Mouse (Mus musculus): ENCODE measurements around the gene Esrrg. TPM values are rescaled to one million over a fixed set of nuclear protein-coding genes. Genes with fewer than 3 reads are reported as not detected.

Gene Esrrg
- polyA plus RNA-seq, 1 experiment from 2014 or later = 34.2 TPM

DNA sequence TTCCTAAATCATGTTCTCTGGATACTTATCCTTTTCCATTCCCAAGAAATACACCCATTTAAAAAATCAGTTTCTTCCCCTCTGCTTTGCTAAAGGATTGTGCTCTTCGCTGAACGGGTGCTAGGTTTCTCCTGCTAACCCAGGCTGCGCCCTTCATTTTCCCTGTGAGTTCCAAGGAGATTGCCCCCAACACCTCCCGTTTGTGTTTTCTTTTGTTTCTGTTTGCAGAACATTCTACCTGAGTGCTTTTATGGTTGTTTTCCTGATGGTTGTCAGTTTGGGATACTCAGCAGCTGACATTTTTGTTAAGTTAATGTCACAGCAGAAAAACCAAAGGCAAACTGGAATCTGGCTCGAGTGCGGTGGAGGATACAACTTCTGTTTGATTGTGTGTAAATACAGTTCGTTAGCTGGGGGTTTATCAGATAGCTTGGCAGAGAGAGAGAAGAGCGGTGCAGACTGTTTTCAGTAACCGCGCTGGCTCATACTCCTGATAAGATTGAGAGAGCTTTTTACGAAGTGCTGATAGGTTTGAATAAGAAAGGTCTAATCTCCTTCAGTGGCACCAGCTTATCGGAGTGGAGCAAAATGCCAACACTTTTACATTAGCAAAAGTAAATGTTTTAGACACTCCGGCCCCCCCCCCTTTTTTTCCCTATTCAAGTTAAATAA lies 398.4 kb downstream of the Esrrg start:
- peak overlapping the region; percentile 66 for H3K4me2 ChIP-seq
- H3K9ac ChIP-seq (ENCODE audit: low read depth, low read length) = peak overlapping the region; percentile 43; the same call in 1 of the 2 replicates
- H3K4me1 ChIP-seq (ENCODE audit: control insufficient read depth, insufficient read depth, low read length) = peaks cover 30% of the 10 kb centered on the region
- no peaks in the 10 kb centered on the region for H3K27me3 ChIP-seq (ENCODE audit: control insufficient read depth, insufficient read depth, low read length)
- ATAC-seq (replicated peaks; ENCODE audit: insufficient number of reproducible peaks, low FRiP score, low TSS enrichment) = no peak
- H3K4me3 ChIP-seq (ENCODE audit: low read depth, low read length) = peak overlapping the region; percentile 30
- H3K9me3 ChIP-seq (replicated peaks; ENCODE audit: control insufficient read depth, low read length) = no peaks in the 10 kb centered on the region
- H3K36me3 ChIP-seq (ENCODE audit: control insufficient read depth, insufficient read depth, low read length) = no peaks in the 10 kb centered on the region
- WGBS (ENCODE audit: insufficient replicate concordance) = 18% methylated on average over 13 of the region's 13 CpGs
- peak overlapping the region; percentile 57 for H3K27ac ChIP-seq (ENCODE audit: low read depth, low read length)

GRCm38 (mm10) chr1:188008476-188008875 lies 399.9 kb downstream of the Esrrg start:
- Histone ChIP-seq H3K27ac (ENCODE audit: low read depth, low read length) (no peak overlapping the region), H3K27me3 (ENCODE audit: control insufficient read depth, insufficient read depth, low read length) (no peaks in the 10 kb centered on the region), H3K4me2 (peak overlapping the region; percentile 66), H3K9me3 (replicated peaks; ENCODE audit: control insufficient read depth, low read length) (no peaks in the 10 kb centered on the region), H3K9ac (ENCODE audit: low read depth, low read length) (peak overlapping the region; percentile 23; the same call in 1 of the 2 replicates), H3K4me3 (ENCODE audit: low read depth, low read length) (no peak overlapping the region), H3K36me3 (ENCODE audit: control insufficient read depth, insufficient read depth, low read length) (no peaks in the 10 kb centered on the region), H3K4me1 (ENCODE audit: control insufficient read depth, insufficient read depth, low read length) (peaks cover 27% of the 10 kb centered on the region)
- WGBS (ENCODE audit: insufficient replicate concordance) = 42% methylated on average over 13 of the region's 13 CpGs
- no peak for ATAC-seq (replicated peaks; ENCODE audit: insufficient number of reproducible peaks, low FRiP score, low TSS enrichment)

GRCm38 (mm10) chr1:188009868-188010267 lies 401.3 kb downstream of the Esrrg start:
- ATAC-seq (replicated peaks; ENCODE audit: insufficient number of reproducible peaks, low FRiP score, low TSS enrichment) = no peak
- Histone ChIP-seq H3K27me3 (ENCODE audit: control insufficient read depth, insufficient read depth, low read length) (no peaks in the 10 kb centered on the region), H3K4me2 (no peak overlapping the region), H3K9me3 (replicated peaks; ENCODE audit: control insufficient read depth, low read length) (no peaks in the 10 kb centered on the region), H3K27ac (ENCODE audit: low read depth, low read length) (peak overlapping the region; percentile 7; the same call in 1 of the 2 replicates), H3K36me3 (ENCODE audit: control insufficient read depth, insufficient read depth, low read length) (no peaks in the 10 kb centered on the region), H3K4me1 (ENCODE audit: control insufficient read depth, insufficient read depth, low read length) (peaks cover 21% of the 10 kb centered on the region), H3K9ac (ENCODE audit: low read depth, low read length) (no peak overlapping the region), H3K4me3 (ENCODE audit: low read depth, low read length) (no peak overlapping the region)
- 65% methylated on average over 5 of the region's 5 CpGs for WGBS (ENCODE audit: insufficient replicate concordance)

DNA sequence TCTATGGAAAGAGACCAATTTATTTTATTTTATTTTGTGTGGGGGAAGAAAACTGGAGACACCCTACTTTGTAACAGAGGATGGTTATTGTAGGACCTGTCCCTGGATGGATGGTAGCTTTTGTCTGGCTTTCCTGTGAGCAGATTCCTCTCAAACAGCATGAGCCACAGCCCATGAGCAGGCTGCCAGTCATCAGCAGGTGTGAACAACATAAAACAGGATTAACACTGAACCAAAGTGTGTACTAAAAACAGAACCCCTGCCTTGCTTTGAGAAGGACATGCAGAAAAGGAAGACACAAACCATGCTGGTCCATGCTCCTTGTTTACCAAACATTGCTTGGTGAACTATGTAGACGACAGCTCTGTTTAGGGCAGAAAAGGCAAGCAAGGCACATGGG lies 402.3 kb downstream of the Esrrg start:
- Histone ChIP-seq H3K4me2 (0 out of 2 replicates have a peak overlapping the region, but pooled peaks have one; percentile 19), H3K9me3 (replicated peaks; ENCODE audit: control insufficient read depth, low read length) (no peaks in the 10 kb centered on the region), H3K4me1 (ENCODE audit: control insufficient read depth, insufficient read depth, low read length) (peaks cover 24% of the 10 kb centered on the region), H3K4me3 (ENCODE audit: low read depth, low read length) (no peak overlapping the region), H3K9ac (ENCODE audit: low read depth, low read length) (no peak overlapping the region), H3K27ac (ENCODE audit: low read depth, low read length) (peak overlapping the region; percentile 74; the same call in 1 of the 2 replicates), H3K36me3 (ENCODE audit: control insufficient read depth, insufficient read depth, low read length) (no peaks in the 10 kb centered on the region), H3K27me3 (ENCODE audit: control insufficient read depth, insufficient read depth, low read length) (no peaks in the 10 kb centered on the region)
- no peak for ATAC-seq (replicated peaks; ENCODE audit: insufficient number of reproducible peaks, low FRiP score, low TSS enrichment)
- WGBS (ENCODE audit: insufficient replicate concordance) = 44% methylated on average over 1 of the region's 1 CpGs

DNA sequence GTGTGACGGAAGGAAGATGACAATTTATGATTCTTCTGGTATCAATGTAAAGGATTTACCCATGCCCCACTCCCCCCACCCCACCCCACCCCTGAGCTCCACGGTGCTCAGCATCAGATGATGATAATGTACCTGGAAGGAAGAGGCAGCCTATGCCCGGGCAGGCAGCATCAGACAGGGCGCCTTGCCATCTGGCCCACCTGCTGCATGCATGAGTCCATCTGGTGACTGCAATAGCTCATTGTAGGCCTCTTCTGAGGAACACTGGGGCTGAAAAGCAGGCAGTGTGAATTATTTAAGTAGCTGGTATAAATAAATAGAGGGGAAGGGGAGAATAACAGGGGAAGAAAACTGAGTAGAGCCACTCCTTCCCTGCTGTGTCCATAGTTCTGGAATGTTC lies 405.8 kb downstream of the Esrrg start:
- H3K4me3 ChIP-seq (ENCODE audit: low read depth, low read length) = no peak overlapping the region
- WGBS (ENCODE audit: insufficient replicate concordance) = 70% methylated on average over 4 of the region's 4 CpGs
- H3K9me3 ChIP-seq (replicated peaks; ENCODE audit: control insufficient read depth, low read length) = no peaks in the 10 kb centered on the region

GRCm38 (mm10) chr1:188017956-188018862 lies 409.6 kb downstream of the Esrrg start:
- Histone ChIP-seq H3K9ac (ENCODE audit: low read depth, low read length) (no peak overlapping the region; the same call in 1 of the 2 replicates), H3K4me1 (ENCODE audit: control insufficient read depth, insufficient read depth, low read length) (peaks cover 9% of the 10 kb centered on the region; the same call in 1 of the 2 replicates), H3K27me3 (ENCODE audit: control insufficient read depth, insufficient read depth, low read length) (no peaks in the 10 kb centered on the region), H3K36me3 (ENCODE audit: control insufficient read depth, insufficient read depth, low read length) (no peaks in the 10 kb centered on the region), H3K4me2 (peak overlapping the region; percentile 3), H3K9me3 (replicated peaks; ENCODE audit: control insufficient read depth, low read length) (no peaks in the 10 kb centered on the region), H3K4me3 (ENCODE audit: low read depth, low read length) (no peak overlapping the region), H3K27ac (ENCODE audit: low read depth, low read length) (no peak overlapping the region; the same call in 1 of the 2 replicates)
- no peak for ATAC-seq (replicated peaks; ENCODE audit: insufficient number of reproducible peaks, low FRiP score, low TSS enrichment)
- WGBS (ENCODE audit: insufficient replicate concordance) = 39% methylated on average over 14 of the region's 14 CpGs

More for the DNA sequence above, 405.8 kb downstream of the Esrrg start:
- H3K9ac ChIP-seq (ENCODE audit: low read depth, low read length) = no peak overlapping the region
- no peak overlapping the region for H3K4me2 ChIP-seq
- ATAC-seq (replicated peaks; ENCODE audit: insufficient number of reproducible peaks, low FRiP score, low TSS enrichment) = no peak
- no peaks in the 10 kb centered on the region for H3K36me3 ChIP-seq (ENCODE audit: control insufficient read depth, insufficient read depth, low read length)
- H3K27ac ChIP-seq (ENCODE audit: low read depth, low read length) = no peak overlapping the region
- no peaks in the 10 kb centered on the region for H3K27me3 ChIP-seq (ENCODE audit: control insufficient read depth, insufficient read depth, low read length)
- H3K4me1 ChIP-seq (ENCODE audit: control insufficient read depth, insufficient read depth, low read length) = peaks cover 13% of the 10 kb centered on the region; the same call in 1 of the 2 replicates

- Histone ChIP-seq H3K27me3 (ENCODE audit: control insufficient read depth, insufficient read depth, low read length) (no peaks in the 10 kb centered on the region), H3K36me3 (ENCODE audit: control insufficient read depth, insufficient read depth, low read length) (no peaks in the 10 kb centered on the region), H3K27ac (ENCODE audit: low read depth, low read length) (no peak overlapping the region), H3K4me2 (no peak overlapping the region), H3K9ac (ENCODE audit: low read depth, low read length) (no peak overlapping the region), H3K4me1 (ENCODE audit: control insufficient read depth, insufficient read depth, low read length) (peaks cover 4% of the 10 kb centered on the region), H3K4me3 (ENCODE audit: low read depth, low read length) (no peak overlapping the region), H3K9me3 (replicated peaks; ENCODE audit: control insufficient read depth, low read length) (no peaks in the 10 kb centered on the region)
- 72% methylated on average over 8 of the region's 8 CpGs for WGBS (ENCODE audit: insufficient replicate concordance)
- ATAC-seq (replicated peaks; ENCODE audit: insufficient number of reproducible peaks, low FRiP score, low TSS enrichment) = no peak
These were observed 420.6 kb downstream of the Esrrg start for GRCm38 (mm10) chr1:188029205-188029604.

DNA sequence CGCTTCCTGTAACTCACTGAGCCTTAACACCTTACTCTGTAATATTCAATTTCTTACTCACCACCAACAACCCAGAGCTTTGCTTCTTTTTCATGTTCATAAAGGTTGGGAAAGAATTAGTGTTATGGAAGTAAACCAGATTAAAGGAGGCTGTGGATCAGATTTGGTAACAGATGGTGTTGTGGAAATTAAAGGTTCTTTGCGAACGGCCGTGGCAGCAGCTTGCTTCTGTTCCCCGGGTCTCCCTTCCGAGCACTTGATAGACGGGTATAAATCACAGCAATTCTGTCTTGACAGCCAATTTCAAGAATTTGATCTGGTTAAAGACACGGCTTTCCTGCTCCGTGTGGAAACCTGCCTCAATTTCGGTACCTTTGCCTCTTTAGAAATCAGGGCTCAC lies 421.5 kb downstream of the Esrrg start:
- 52% methylated on average over 10 of the region's 10 CpGs for WGBS (ENCODE audit: insufficient replicate concordance)
- ATAC-seq (replicated peaks; ENCODE audit: insufficient number of reproducible peaks, low FRiP score, low TSS enrichment) = no peak
- Histone ChIP-seq H3K4me2 (no peak overlapping the region), H3K4me3 (ENCODE audit: low read depth, low read length) (no peak overlapping the region), H3K27ac (ENCODE audit: low read depth, low read length) (no peak overlapping the region), H3K9me3 (replicated peaks; ENCODE audit: control insufficient read depth, low read length) (no peaks in the 10 kb centered on the region), H3K4me1 (ENCODE audit: control insufficient read depth, insufficient read depth, low read length) (peaks cover 4% of the 10 kb centered on the region), H3K36me3 (ENCODE audit: control insufficient read depth, insufficient read depth, low read length) (no peaks in the 10 kb centered on the region), H3K27me3 (ENCODE audit: control insufficient read depth, insufficient read depth, low read length) (no peaks in the 10 kb centered on the region), H3K9ac (ENCODE audit: low read depth, low read length) (no peak overlapping the region)

Data from heart, embryonic 11.5 days (tissue).